Mouse (Mus musculus) olfactory bulb, adult 2 months (tissue): ENCODE data around the gene BC029722.

Experiments used
- CTCF ChIP-seq: fragments of 200-500 bp; IDR thresholded peaks from 2 replicates; pipeline ENCODE4 v1.5.1; 2012; ENCODE audit warnings: low read depth, mild to moderate bottlenecking, low read length, moderate library complexity; ENCODE audit not compliant: insufficient read depth
- POLR2A ChIP-seq: fragments of 200-500 bp; IDR thresholded peaks from 2 replicates; pipeline ENCODE4 v1.6.1; 2012; ENCODE audit warnings: mild to moderate bottlenecking, low read depth, low read length, moderate library complexity; ENCODE audit not compliant: insufficient read depth

DNA sequence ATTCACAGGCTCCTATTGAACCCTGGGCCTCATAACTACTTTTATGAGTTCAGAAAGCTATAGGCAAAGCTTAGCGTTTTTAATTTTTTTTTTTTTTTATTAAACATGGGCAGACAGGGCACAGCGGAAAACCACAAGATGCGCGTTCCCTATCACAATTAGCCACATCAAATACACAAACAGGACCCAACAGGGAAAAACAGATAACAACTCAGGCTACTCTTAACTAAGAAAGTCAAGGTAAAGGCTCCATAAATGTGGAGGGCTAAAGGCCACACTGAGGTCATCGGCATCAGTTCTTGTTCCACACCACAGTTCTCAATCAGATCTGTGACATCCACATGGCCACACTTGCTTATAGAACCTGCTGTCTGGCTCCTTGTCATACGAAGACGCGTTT is 49.1 kb upstream of the BC029722 start:
- no peak for TF ChIP-seq POLR2A
- TF ChIP-seq CTCF, result no peak
